Mouse (Mus musculus) forebrain, embryonic 11.5 days (tissue): ENCODE measurements around the gene Akain1. TPM values are rescaled to one million over a fixed set of nuclear protein-coding genes. Genes with fewer than 3 reads are reported as not detected.

Experiments used
- ATAC-seq: fragments of 200-750 bp; cut with Nextera tagmentation; replicated peaks from 2 replicates; pipeline ENCODE4 v1.8.0; 2017; ENCODE audit warnings: moderate TSS enrichment; ENCODE audit not compliant: low FRiP score
- DNase-seq: peaks from one replicate; pipeline ENCODE4 v3.0.0-alpha.2; 2017; ENCODE audit warnings: low spot score
- H3K27ac ChIP-seq: fragments of 300-500 bp; sonication (generic); 2 replicates; pipeline ENCODE4 v1.5.1; 2014; ENCODE audit warnings: low read depth, low read length
- H3K27me3 ChIP-seq: fragments of 300-500 bp; sonication (generic); 2 replicates; pipeline ENCODE4 v1.6.1; 2014; ENCODE audit warnings: mild to moderate bottlenecking, low read length, mixed read lengths; ENCODE audit not compliant: control insufficient read depth, insufficient read depth
- H3K36me3 ChIP-seq: fragments of 300-500 bp; sonication (generic); 2 replicates; pipeline ENCODE4 v1.6.1; 2014; ENCODE audit warnings: mild to moderate bottlenecking, low read length, moderate library complexity, mixed read lengths; ENCODE audit not compliant: control insufficient read depth, insufficient read depth
- H3K4me1 ChIP-seq: fragments of 300-500 bp; sonication (generic); replicated peaks from 2 replicates; pipeline ENCODE4 v1.6.1; 2014; ENCODE audit warnings: low read length, mixed read lengths; ENCODE audit not compliant: control insufficient read depth, insufficient read depth
- H3K4me2 ChIP-seq: fragments of 300-500 bp; sonication (generic); 2 replicates; pipeline ENCODE4 v1.6.1; 2014; ENCODE audit warnings: low read depth, mild to moderate bottlenecking, low read length, moderate library complexity, mixed read lengths; ENCODE audit not compliant: severe bottlenecking
- H3K4me3 ChIP-seq: fragments of 300-500 bp; sonication (generic); 2 replicates; pipeline ENCODE4 v1.5.1; 2014; ENCODE audit warnings: low read depth, low read length
- H3K9ac ChIP-seq: fragments of 300-500 bp; sonication (generic); 2 replicates; pipeline ENCODE4 v1.6.1; 2014; ENCODE audit warnings: low read length
- H3K9me3 ChIP-seq: fragments of 300-500 bp; sonication (generic); 2 replicates; pipeline ENCODE4 v1.6.1; 2016; ENCODE audit warnings: low read length, mixed read lengths; ENCODE audit not compliant: control insufficient read depth
- WGBS: fragments of 180-500 bp; shearing (Covaris S2); extraction: QIAGEN DNeasy Blood & Tissue Kit; methylation state at CpG from one replicate; pipeline ENCODE4 v1.1.7; 2014; 5-methylcytosine and 5-hydroxymethylcytosine counted together
- polyA plus RNA-seq: library from polyadenylated mRNA; unstranded; fragments of >200 nt; fragmentation: Nextera tagmentation; extraction: Ambion mirVana; gene quantifications from 2 replicates; pipeline ENCODE4 v1.2.1, GENCODE M21; 2014

Akain1 gene
- polyA plus RNA-seq, 1 experiment from 2014 or later: 0.08 TPM

- no peak overlapping the region for H3K4me3 ChIP-seq
- no peaks in the 10 kb centered on the region for H3K36me3 ChIP-seq
- ATAC-seq: no peak
- H3K27ac ChIP-seq: no peak overlapping the region
- H3K4me1 ChIP-seq: no peaks in the 10 kb centered on the region
- no peaks in the 10 kb centered on the region for H3K9me3 ChIP-seq
- no peaks in the 10 kb centered on the region for H3K27me3 ChIP-seq
- no peak for DNase-seq
- no peak overlapping the region for H3K4me2 ChIP-seq
- no peak overlapping the region for H3K9ac ChIP-seq
- WGBS: 7% methylated on average over 1 of the region's 1 CpGs
Observed at GRCm38 (mm10) chr17:69421592-69421991, 17.5 kb upstream of the Akain1 start.

- Histone ChIP-seq H3K9me3 (no peaks in the 10 kb centered on the region), H3K4me1 (peaks cover 3% of the 10 kb centered on the region), H3K9ac (no peak overlapping the region), H3K36me3 (no peaks in the 10 kb centered on the region), H3K4me2 (no peak overlapping the region), H3K27me3 (peaks cover 37% of the 10 kb centered on the region), H3K27ac (no peak overlapping the region), H3K4me3 (no peak overlapping the region)
- DNase-seq (no peak), ATAC-seq (no peak)
- WGBS: 81% methylated on average over 5 of the region's 5 CpGs
Observed at GRCm38 (mm10) chr17:69437836-69438235, 1.3 kb upstream of the Akain1 start.

- peak overlapping the region; percentile 34 for H3K4me3 ChIP-seq
- H3K9ac ChIP-seq: no peak overlapping the region
- no peak for ATAC-seq
- no peaks in the 10 kb centered on the region for H3K36me3 ChIP-seq
- DNase-seq: no peak
- peaks cover 3% of the 10 kb centered on the region for H3K4me1 ChIP-seq
- H3K4me2 ChIP-seq: peak overlapping the region; percentile 69
- 34% methylated on average over 14 of the region's 14 CpGs for WGBS
- H3K27ac ChIP-seq: no peak overlapping the region
- H3K27me3 ChIP-seq: peaks cover 37% of the 10 kb centered on the region
- H3K9me3 ChIP-seq: no peaks in the 10 kb centered on the region
Observed at GRCm38 (mm10) chr17:69438486-69438885, 640 bp upstream of the Akain1 start.

GRCm38 (mm10) chr17:69439571-69440480, 700 bp downstream of the Akain1 start:
- Histone ChIP-seq H3K36me3 (no peaks in the 10 kb centered on the region), H3K4me1 (peaks cover 3% of the 10 kb centered on the region), H3K27me3 (peaks cover 37% of the 10 kb centered on the region), H3K9me3 (no peaks in the 10 kb centered on the region), H3K4me3 (peak overlapping the region; percentile 34), H3K27ac (no peak overlapping the region), H3K9ac (no peak overlapping the region), H3K4me2 (peak overlapping the region; percentile 69)
- peak; percentile 71 for DNase-seq
- peak; percentile 61 for ATAC-seq
- WGBS: under 1% methylated on average over 51 of the region's 52 CpGs

GRCm38 (mm10) chr17:69441041-69441440, 1.9 kb downstream of the Akain1 start:
- WGBS: 11% methylated on average over 9 of the region's 9 CpGs
- peaks cover 37% of the 10 kb centered on the region for H3K27me3 ChIP-seq
- H3K4me2 ChIP-seq: no peak overlapping the region

GRCm38 (mm10) chr17:69448679-69449078, 9.6 kb downstream of the Akain1 start:
- Histone ChIP-seq H3K4me3 (no peak overlapping the region), H3K27ac (no peak overlapping the region), H3K27me3 (no peaks in the 10 kb centered on the region), H3K36me3 (no peaks in the 10 kb centered on the region), H3K9ac (no peak overlapping the region), H3K9me3 (no peaks in the 10 kb centered on the region), H3K4me1 (no peaks in the 10 kb centered on the region), H3K4me2 (no peak overlapping the region)
- no peak for ATAC-seq
- DNase-seq: no peak

More at GRCm38 (mm10) chr17:69441041-69441440, 1.9 kb downstream of the Akain1 start:
- Histone ChIP-seq H3K9ac (no peak overlapping the region), H3K36me3 (no peaks in the 10 kb centered on the region), H3K4me1 (peaks cover 3% of the 10 kb centered on the region), H3K9me3 (no peaks in the 10 kb centered on the region), H3K4me3 (no peak overlapping the region), H3K27ac (no peak overlapping the region)
- DNase-seq (no peak), ATAC-seq (no peak)

- no peak overlapping the region for H3K9ac ChIP-seq
- DNase-seq (no peak), ATAC-seq (no peak)
- WGBS: 92% methylated on average over 7 of the region's 7 CpGs
- H3K9me3 ChIP-seq: no peaks in the 10 kb centered on the region
- no peaks in the 10 kb centered on the region for H3K36me3 ChIP-seq
- no peak overlapping the region for H3K27ac ChIP-seq
- H3K4me3 ChIP-seq: no peak overlapping the region
- H3K27me3 ChIP-seq: no peaks in the 10 kb centered on the region
- H3K4me1 ChIP-seq: no peaks in the 10 kb centered on the region
- no peak overlapping the region for H3K4me2 ChIP-seq
Observed at GRCm38 (mm10) chr17:69461680-69462079, 22.6 kb downstream of the Akain1 start.

- no peaks in the 10 kb centered on the region for H3K4me1 ChIP-seq
- H3K4me3 ChIP-seq: no peak overlapping the region
- H3K27ac ChIP-seq: no peak overlapping the region
- H3K4me2 ChIP-seq: no peak overlapping the region
- WGBS: 80% methylated on average over 3 of the region's 3 CpGs
- H3K36me3 ChIP-seq: no peaks in the 10 kb centered on the region
- H3K27me3 ChIP-seq: no peaks in the 10 kb centered on the region
- ATAC-seq: no peak
- DNase-seq: no peak
- H3K9me3 ChIP-seq: no peaks in the 10 kb centered on the region
- no peak overlapping the region for H3K9ac ChIP-seq
Observed at GRCm38 (mm10) chr17:69463037-69463436, 23.9 kb downstream of the Akain1 start.

GRCm38 (mm10) chr17:69471171-69471570, 32.0 kb downstream of the Akain1 start:
- Histone ChIP-seq H3K9ac (no peak overlapping the region), H3K36me3 (no peaks in the 10 kb centered on the region), H3K4me2 (no peak overlapping the region), H3K4me1 (no peaks in the 10 kb centered on the region), H3K27me3 (no peaks in the 10 kb centered on the region; the same call in 1 of the 2 replicates), H3K27ac (no peak overlapping the region), H3K4me3 (no peak overlapping the region), H3K9me3 (no peaks in the 10 kb centered on the region)
- ATAC-seq (no peak), DNase-seq (no peak)
- WGBS: 48% methylated on average over 10 of the region's 10 CpGs
